Mouse (Mus musculus) liver, postnatal 0 days (tissue): ENCODE measurements at regions not wholly inside any gene's neighbourhood (a gene's known extent, or its start where the extent isn't known, plus 50 kb on each side); places are given as distances from the start of the nearest gene placed in this dataset.

Experiments used
- ATAC-seq: fragments of 200-750 bp; cut with Nextera tagmentation; 2 replicates; pipeline ENCODE4 v1.8.0; 2017; ENCODE audit warnings: mild to moderate bottlenecking, moderate library complexity
- DNase-seq: peaks from one replicate; pipeline ENCODE4 v3.0.0-alpha.2; 2016
- H3K27ac ChIP-seq: fragments of 300-500 bp; sonication (generic); 2 replicates; pipeline ENCODE4 v1.5.1; 2014; ENCODE audit warnings: antibody characterized with exemption, moderate library complexity, mild to moderate bottlenecking, low read depth
- H3K27me3 ChIP-seq: fragments of 300-500 bp; sonication (generic); 2 replicates; pipeline ENCODE4 v1.6.1; 2014; ENCODE audit warnings: low read length, control low read depth, mixed read lengths; ENCODE audit not compliant: insufficient read depth
- H3K36me3 ChIP-seq: fragments of 300-500 bp; sonication (generic); replicated peaks from 2 replicates; pipeline ENCODE4 v1.6.1; 2014; ENCODE audit warnings: mild to moderate bottlenecking, control low read depth, low read length, moderate library complexity, mixed read lengths; ENCODE audit not compliant: insufficient read depth
- H3K4me1 ChIP-seq: fragments of 300-500 bp; sonication (generic); 2 replicates; pipeline ENCODE4 v1.6.1; 2014; ENCODE audit warnings: antibody characterized with exemption, mild to moderate bottlenecking, control low read depth; ENCODE audit not compliant: insufficient read depth
- H3K4me2 ChIP-seq: fragments of 300-500 bp; sonication (generic); 2 replicates; pipeline ENCODE4 v1.6.1; 2014; ENCODE audit warnings: low read depth, mild to moderate bottlenecking, low read length, moderate library complexity, mixed read lengths
- H3K4me3 ChIP-seq: fragments of 300-500 bp; sonication (generic); 2 replicates; pipeline ENCODE4 v1.5.1; 2014; ENCODE audit warnings: low read depth, low read length
- H3K9ac ChIP-seq: fragments of 300-500 bp; sonication (generic); replicated peaks from 2 replicates; pipeline ENCODE4 v1.6.1; 2014; ENCODE audit warnings: mild to moderate bottlenecking, moderate library complexity
- H3K9me3 ChIP-seq: fragments of 300-500 bp; sonication (generic); 2 replicates; pipeline ENCODE4 v1.6.1; 2016; ENCODE audit warnings: mild to moderate bottlenecking, control low read depth, low read length, mixed read lengths
- CTCF ChIP-seq: sonication (generic); IDR thresholded peaks from 2 replicates; pipeline ENCODE4 v1.5.1; 2016; ENCODE audit warnings: antibody characterized with exemption, low read depth
- EP300 ChIP-seq: IDR thresholded peaks from 2 replicates; pipeline ENCODE4 v1.6.1; 2016; ENCODE audit warnings: antibody characterized with exemption, low read depth, mild to moderate bottlenecking
- WGBS: fragments of 180-500 bp; shearing (Covaris S2); extraction: QIAGEN DNeasy Blood & Tissue Kit; methylation state at CpG from one replicate; pipeline ENCODE4 v1.1.7; 2014; ENCODE audit not compliant: insufficient replicate concordance; 5-methylcytosine and 5-hydroxymethylcytosine counted together

- no peak for TF ChIP-seq EP300
- TF ChIP-seq CTCF = no peak
- ATAC-seq = no peak
- Histone ChIP-seq H3K9me3 (no peaks in the 10 kb centered on the region), H3K4me1 (peaks cover 9% of the 10 kb centered on the region; the same call in 1 of the 2 replicates), H3K4me3 (no peak overlapping the region), H3K36me3 (no peaks in the 10 kb centered on the region), H3K27me3 (no peaks in the 10 kb centered on the region), H3K27ac (no peak overlapping the region), H3K4me2 (no peak overlapping the region), H3K9ac (no peak overlapping the region)
- no peak for DNase-seq
- 50% methylated on average over 5 of the region's 5 CpGs for WGBS
Observed at GRCm38 (mm10) chr16:95851907-95852306, 138.9 kb downstream of the Psmg1 start.

GRCm38 (mm10) chr16:95848555-95849082, 142.1 kb downstream of the Psmg1 start:
- Histone ChIP-seq H3K9ac (no peak overlapping the region), H3K27ac (no peak overlapping the region), H3K36me3 (no peaks in the 10 kb centered on the region), H3K4me3 (no peak overlapping the region), H3K4me2 (no peak overlapping the region), H3K27me3 (no peaks in the 10 kb centered on the region), H3K4me1 (no peaks in the 10 kb centered on the region), H3K9me3 (peaks cover 1% of the 10 kb centered on the region)
- TF ChIP-seq CTCF (no peak), EP300 (no peak)
- WGBS = 57% methylated on average over 6 of the region's 6 CpGs
- DNase-seq (no peak), ATAC-seq (no peak)

- H3K9me3 ChIP-seq = peaks cover 4% of the 10 kb centered on the region
- ATAC-seq = no peak
- H3K27me3 ChIP-seq = no peaks in the 10 kb centered on the region
- 65% methylated on average over 3 of the region's 3 CpGs for WGBS
- no peak overlapping the region for H3K9ac ChIP-seq
- H3K4me2 ChIP-seq = no peak overlapping the region
- H3K36me3 ChIP-seq = no peaks in the 10 kb centered on the region
- TF ChIP-seq CTCF (no peak), EP300 (no peak)
- H3K4me1 ChIP-seq = no peaks in the 10 kb centered on the region
- no peak for DNase-seq
- no peak overlapping the region for H3K4me3 ChIP-seq
- no peak overlapping the region for H3K27ac ChIP-seq
Observed at GRCm38 (mm10) chr16:95847765-95848483, 142.8 kb downstream of the Psmg1 start.

GRCm38 (mm10) chr16:95845323-95845860, 143.5 kb downstream of the Ets2 start:
- Histone ChIP-seq H3K4me1 (no peaks in the 10 kb centered on the region), H3K36me3 (no peaks in the 10 kb centered on the region), H3K27me3 (no peaks in the 10 kb centered on the region), H3K27ac (no peak overlapping the region), H3K9ac (no peak overlapping the region), H3K4me2 (no peak overlapping the region), H3K4me3 (no peak overlapping the region), H3K9me3 (peaks cover 4% of the 10 kb centered on the region)
- DNase-seq (no peak), ATAC-seq (no peak)
- TF ChIP-seq EP300 = no peak
- no peak for TF ChIP-seq CTCF
- 77% methylated on average over 10 of the region's 10 CpGs for WGBS

- H3K9me3 ChIP-seq = peaks cover 4% of the 10 kb centered on the region
- no peak for TF ChIP-seq CTCF
- TF ChIP-seq EP300 = no peak
- DNase-seq = no peak
Observed at GRCm38 (mm10) chr16:95844691-95845090, 142.8 kb downstream of the Ets2 start.

GRCm38 (mm10) chr16:95842766-95843165, 140.9 kb downstream of the Ets2 start:
- DNase-seq = no peak
- no peak overlapping the region for H3K4me2 ChIP-seq
- TF ChIP-seq CTCF (no peak), EP300 (peak; percentile 40; the same call in 1 of the 2 replicates)
- peaks cover 10% of the 10 kb centered on the region; the same call in 1 of the 2 replicates for H3K4me1 ChIP-seq
- H3K4me3 ChIP-seq = no peak overlapping the region
- H3K9me3 ChIP-seq = peaks cover 4% of the 10 kb centered on the region
- ATAC-seq = no peak
- H3K27ac ChIP-seq = no peak overlapping the region
- no peaks in the 10 kb centered on the region for H3K36me3 ChIP-seq
- no peak overlapping the region for H3K9ac ChIP-seq
- WGBS = 73% methylated on average over 3 of the region's 3 CpGs
- no peaks in the 10 kb centered on the region for H3K27me3 ChIP-seq

More at GRCm38 (mm10) chr16:95844691-95845090, 142.8 kb downstream of the Ets2 start:
- Histone ChIP-seq H3K4me2 (no peak overlapping the region), H3K27me3 (no peaks in the 10 kb centered on the region), H3K36me3 (no peaks in the 10 kb centered on the region), H3K4me1 (no peaks in the 10 kb centered on the region), H3K4me3 (no peak overlapping the region), H3K9ac (no peak overlapping the region), H3K27ac (no peak overlapping the region)
- ATAC-seq = no peak
- 60% methylated on average over 4 of the region's 4 CpGs for WGBS
